Mouse (Mus musculus) midbrain, embryonic 11.5 days (tissue): Measurements from ENCODE around the gene Rec8. TPM values are rescaled to one million over a fixed set of nuclear protein-coding genes. Genes with fewer than 3 reads are reported as not detected.

Experiments
- ATAC-seq: fragments of 200-750 bp; cut with Nextera tagmentation; 2 replicates; pipeline ENCODE4 v1.8.0; 2017; ENCODE audit warnings: moderate TSS enrichment, moderate library complexity; ENCODE audit not compliant: low FRiP score
- DNase-seq: peaks from one replicate; pipeline ENCODE4 v3.0.0; 2015; ENCODE audit warnings: low spot score; ENCODE audit errors: missing footprints
- H3K27ac ChIP-seq: fragments of 300-500 bp; sonication (generic); 2 replicates; pipeline ENCODE4 v1.5.1; 2014; ENCODE audit warnings: low read depth, low read length
- H3K27me3 ChIP-seq: fragments of 300-500 bp; sonication (generic); 2 replicates; pipeline ENCODE4 v1.6.1; 2014; ENCODE audit warnings: mild to moderate bottlenecking, low read length, moderate library complexity, mixed read lengths; ENCODE audit not compliant: control insufficient read depth, insufficient read depth
- H3K36me3 ChIP-seq: fragments of 300-500 bp; sonication (generic); 2 replicates; pipeline ENCODE4 v1.6.1; 2014; ENCODE audit warnings: mild to moderate bottlenecking, low read length, moderate library complexity, mixed read lengths; ENCODE audit not compliant: control insufficient read depth, insufficient read depth
- H3K4me1 ChIP-seq: fragments of 300-500 bp; sonication (generic); 2 replicates; pipeline ENCODE4 v1.6.1; 2014; ENCODE audit warnings: low read length; ENCODE audit not compliant: control insufficient read depth, insufficient read depth
- H3K4me2 ChIP-seq: fragments of 300-500 bp; sonication (generic); 2 replicates; pipeline ENCODE4 v1.6.1; 2014; ENCODE audit warnings: mild to moderate bottlenecking, moderate library complexity
- H3K4me3 ChIP-seq: fragments of 300-500 bp; sonication (generic); 2 replicates; pipeline ENCODE4 v1.5.1; 2014; ENCODE audit warnings: low read depth, low read length
- H3K9ac ChIP-seq: fragments of 300-500 bp; sonication (generic); 2 replicates; pipeline ENCODE4 v1.6.1; 2014; ENCODE audit warnings: low read length
- H3K9me3 ChIP-seq: fragments of 300-500 bp; sonication (generic); 2 replicates; pipeline ENCODE4 v1.6.1; 2016; ENCODE audit warnings: low read length; ENCODE audit not compliant: control insufficient read depth
- WGBS: fragments of 180-500 bp; shearing (Covaris S2); extraction: QIAGEN DNeasy Blood & Tissue Kit; methylation state at CpG from one replicate; pipeline ENCODE4 v1.1.7; 2014; 5-methylcytosine and 5-hydroxymethylcytosine counted together
- polyA plus RNA-seq: library from polyadenylated mRNA; unstranded; fragments of >200 nt; fragmentation: Nextera tagmentation; extraction: Ambion mirVana; gene quantifications from 2 replicates; pipeline ENCODE4 v1.2.1, GENCODE M21; 2014

The Rec8 gene
- polyA plus RNA-seq, 1 experiment from 2014 or later, result 2.6 TPM

DNA sequence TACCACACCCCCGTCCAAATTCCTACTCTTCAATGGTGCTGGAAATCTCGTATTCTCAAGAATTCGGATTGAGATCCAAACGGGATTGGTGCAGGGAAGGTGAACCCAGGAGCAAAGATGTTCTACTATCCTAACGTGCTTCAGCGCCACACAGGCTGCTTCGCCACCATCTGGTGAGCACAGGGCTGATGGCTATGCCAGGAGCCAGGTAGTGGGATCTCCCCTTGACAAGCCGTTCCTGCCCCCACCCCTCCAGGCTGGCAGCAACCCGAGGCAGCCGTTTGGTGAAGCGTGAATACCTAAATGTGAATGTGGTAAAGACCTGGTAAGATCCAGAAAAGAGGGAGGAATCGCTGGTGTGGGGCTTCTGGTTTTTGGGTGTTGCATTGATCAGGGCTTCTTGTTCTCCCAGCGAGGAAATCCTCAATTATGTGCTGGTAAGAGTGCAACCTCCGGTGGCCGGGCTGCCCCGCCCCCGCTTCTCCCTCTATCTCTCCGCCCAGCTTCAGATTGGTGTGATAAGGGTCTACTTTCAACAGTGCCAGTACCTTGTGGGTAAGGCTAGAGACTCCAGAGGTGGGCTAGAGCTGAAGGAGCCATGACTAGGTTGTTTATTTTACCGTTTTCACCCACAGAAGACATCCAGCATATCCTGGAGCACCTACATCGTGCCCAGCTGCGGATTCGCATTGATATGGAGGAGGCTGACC is 804 bp downstream of the Rec8 start:
- no peak for ATAC-seq
- H3K4me3 ChIP-seq, result no peak overlapping the region; the same call in 1 of the 2 replicates
- 53% methylated on average over 22 of the region's 22 CpGs for WGBS
- H3K27me3 ChIP-seq, result no peaks in the 10 kb centered on the region
- peak overlapping the region; percentile 11; the same call in 1 of the 2 replicates for H3K4me2 ChIP-seq
- no peak overlapping the region for H3K9ac ChIP-seq
- no peaks in the 10 kb centered on the region for H3K36me3 ChIP-seq
- DNase-seq, result peak; percentile 84
- no peaks in the 10 kb centered on the region for H3K4me1 ChIP-seq
- H3K27ac ChIP-seq, result no peak overlapping the region
- H3K9me3 ChIP-seq, result no peaks in the 10 kb centered on the region

DNA sequence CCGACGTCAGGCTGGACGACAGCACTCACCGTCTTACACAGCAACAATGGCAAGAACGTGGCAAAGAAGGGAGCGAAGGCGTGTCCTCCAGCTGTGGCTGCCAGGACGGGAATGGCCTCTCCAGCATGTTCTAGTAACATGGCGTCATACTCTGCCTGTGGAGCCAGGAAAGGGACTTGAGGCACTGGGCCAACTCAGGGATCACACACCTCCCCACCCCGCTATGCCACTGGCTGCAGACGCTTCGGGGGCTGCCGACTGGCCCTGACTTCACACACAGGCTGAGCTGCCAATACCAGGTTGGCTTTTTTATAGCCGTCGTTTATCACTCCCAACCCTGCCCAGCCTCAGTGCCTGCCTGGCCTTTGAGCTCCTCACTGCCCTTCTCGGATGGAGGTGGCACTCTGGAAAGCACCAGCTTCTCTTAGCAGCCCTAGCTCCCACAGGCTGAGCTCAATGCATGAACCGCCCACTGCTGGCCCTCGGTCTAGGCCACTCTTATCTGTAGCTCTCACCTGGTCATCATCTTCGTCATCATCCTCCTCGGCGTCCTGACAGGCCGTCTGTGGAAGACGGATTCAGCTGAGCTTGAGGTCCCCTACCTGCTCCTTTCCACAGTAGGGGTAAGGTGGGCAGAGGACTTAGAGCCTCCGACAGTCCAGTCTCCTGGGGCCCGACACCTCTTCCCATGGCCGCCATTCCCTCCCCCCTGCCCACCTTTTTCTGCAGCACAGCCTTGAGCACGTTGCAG is 10.4 kb downstream of the Rec8 start:
- Histone ChIP-seq H3K4me2 (no peak overlapping the region), H3K9ac (no peak overlapping the region), H3K4me1 (no peaks in the 10 kb centered on the region), H3K9me3 (no peaks in the 10 kb centered on the region), H3K4me3 (no peak overlapping the region), H3K36me3 (peaks cover 39% of the 10 kb centered on the region), H3K27ac (no peak overlapping the region), H3K27me3 (no peaks in the 10 kb centered on the region)
- ATAC-seq (0 out of 2 replicates have a peak, but pooled peaks have one; percentile 6), DNase-seq (peak; percentile 61)
- 94% methylated on average over 27 of the region's 27 CpGs for WGBS

DNA sequence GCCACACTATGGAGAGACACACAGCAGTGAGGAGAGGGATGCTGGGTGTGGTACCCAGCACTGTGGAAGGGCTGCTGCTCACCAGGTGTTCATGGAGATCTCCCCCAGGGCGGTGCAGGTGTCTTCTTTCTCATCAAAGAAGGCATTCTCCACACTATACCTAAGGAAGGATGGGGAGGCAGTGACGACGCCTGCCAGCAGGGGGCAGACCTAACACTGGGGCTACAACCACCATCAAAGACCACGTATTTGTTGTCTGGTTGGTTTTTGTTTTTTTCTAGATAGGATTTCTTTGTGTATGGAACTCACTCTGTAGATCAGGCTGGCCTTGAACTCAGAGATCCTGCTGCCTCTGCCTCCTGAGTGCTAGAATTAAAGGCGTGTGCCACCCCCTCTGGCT is 11.5 kb downstream of the Rec8 start:
- DNase-seq (peak; percentile 88), ATAC-seq (no peak)
- Histone ChIP-seq H3K27ac (no peak overlapping the region), H3K4me2 (no peak overlapping the region), H3K27me3 (no peaks in the 10 kb centered on the region), H3K9ac (no peak overlapping the region), H3K36me3 (peaks cover 41% of the 10 kb centered on the region), H3K9me3 (no peaks in the 10 kb centered on the region), H3K4me3 (no peak overlapping the region), H3K4me1 (peaks cover 2% of the 10 kb centered on the region; the same call in 1 of the 2 replicates)
- WGBS, result 57% methylated on average over 5 of the region's 5 CpGs

DNA sequence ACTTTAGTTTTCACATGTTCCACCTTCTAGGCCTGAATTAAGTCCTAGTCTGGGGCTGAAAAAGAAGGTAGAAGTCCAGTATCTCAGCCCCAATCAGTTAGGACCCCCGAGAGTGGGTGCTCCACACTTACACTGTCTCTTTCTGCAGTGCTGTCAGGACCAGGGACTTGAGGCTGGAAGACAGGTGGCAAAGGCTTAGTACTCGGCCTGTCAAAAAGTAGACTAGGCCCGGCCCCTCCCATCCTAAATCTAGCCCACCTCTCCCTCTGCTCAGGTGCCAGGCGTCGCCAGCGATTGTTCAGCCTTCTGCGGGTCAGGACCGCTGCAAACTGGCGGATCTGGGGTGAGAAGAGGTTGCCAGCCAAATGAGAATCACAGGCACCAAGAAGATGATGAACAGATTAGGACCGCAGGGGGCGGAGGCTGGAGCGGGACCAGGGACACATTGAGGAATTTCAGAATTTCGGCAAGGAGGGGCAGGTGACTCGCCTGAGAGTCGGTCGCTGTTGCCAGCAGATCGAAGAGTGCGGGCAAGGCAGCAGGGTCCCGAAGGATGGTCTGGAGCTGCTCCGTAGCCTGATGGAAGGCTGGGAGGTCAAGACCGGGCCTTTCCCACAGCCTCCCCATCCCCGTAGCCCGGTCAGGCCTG is 17.2 kb downstream of the Rec8 start:
- Histone ChIP-seq H3K9me3 (no peaks in the 10 kb centered on the region), H3K4me3 (peak overlapping the region; percentile 61), H3K4me2 (peak overlapping the region; percentile 96), H3K27ac (peak overlapping the region; percentile 55; the same call in 1 of the 2 replicates), H3K4me1 (peaks cover 13% of the 10 kb centered on the region), H3K27me3 (no peaks in the 10 kb centered on the region), H3K9ac (peak overlapping the region; percentile 78), H3K36me3 (peaks cover 26% of the 10 kb centered on the region)
- 4% methylated on average over 23 of the region's 23 CpGs for WGBS
- peak; percentile 79 for ATAC-seq
- DNase-seq, result no peak

DNA sequence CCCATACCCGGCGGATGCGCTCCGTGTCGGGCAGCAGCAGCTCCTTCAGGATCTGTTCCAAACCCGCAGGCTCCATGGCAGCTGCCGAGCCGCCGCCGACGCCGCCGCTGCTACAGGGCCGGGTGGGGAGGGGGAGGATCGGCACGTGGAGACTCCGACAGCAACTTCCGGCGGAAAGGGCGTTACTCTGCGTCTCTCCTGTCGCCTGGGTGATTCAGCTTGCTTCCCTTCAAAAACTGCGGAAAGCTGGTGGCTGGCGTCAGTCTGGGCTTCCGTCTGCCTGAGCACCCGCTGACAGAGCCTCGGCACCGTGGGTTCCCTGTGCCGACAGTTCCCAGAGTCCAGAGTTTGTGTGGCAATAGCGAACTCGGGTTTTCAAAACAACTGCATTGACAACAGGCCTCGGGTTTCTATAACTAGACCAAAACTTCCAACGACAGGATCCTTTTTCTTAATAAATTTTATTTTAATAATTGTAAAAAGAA is 17.7 kb downstream of the Rec8 start, which contains the start of gene Ipo4:
TSS of gene Ipo4 (minus strand) at position 435 of the 485 bp plus-strand sequence.
- Histone ChIP-seq H3K4me1 (peaks cover 13% of the 10 kb centered on the region), H3K9ac (peak within 1 kb of the TSS; percentile 78), H3K27ac (peak within 1 kb of the TSS; percentile 55), H3K36me3 (peaks cover 22% of the 10 kb centered on the region), H3K9me3 (no peaks in the 10 kb centered on the region), H3K4me3 (peak within 1 kb of the TSS; percentile 61), H3K4me2 (peak within 1 kb of the TSS; percentile 96), H3K27me3 (no peaks in the 10 kb centered on the region)
- peak; percentile 91 for ATAC-seq
- peak; percentile 98 for DNase-seq
- WGBS, result 2% methylated on average over 33 of the region's 33 CpGs

DNA sequence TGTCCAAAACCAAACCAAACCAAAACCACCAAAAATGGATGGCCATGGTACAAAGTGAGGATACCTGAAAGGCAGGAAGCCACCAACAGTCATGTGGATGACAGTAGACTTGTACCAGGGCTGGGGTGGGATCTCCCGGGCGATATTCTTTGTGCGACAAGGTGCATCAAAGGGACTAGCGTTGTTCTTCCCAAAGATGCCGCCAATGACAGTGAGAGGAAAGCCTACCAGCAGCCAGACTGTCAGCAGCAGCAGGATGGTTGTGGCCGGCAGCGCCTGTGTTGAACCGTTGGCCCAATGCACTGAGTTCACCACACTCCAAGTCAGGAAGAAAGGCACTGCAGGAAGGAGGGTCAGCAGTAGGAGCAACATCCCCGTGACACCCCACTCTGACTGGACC is 20.0 kb downstream of the Rec8 start, which contains the start of gene Gm49378:
TSS of gene Gm49378 (minus strand) at position 101 of the 400 bp plus-strand sequence.
- Histone ChIP-seq H3K27me3 (no peaks in the 10 kb centered on the region), H3K4me3 (no peak within 1 kb of the TSS), H3K9ac (no peak within 1 kb of the TSS), H3K9me3 (no peaks in the 10 kb centered on the region), H3K4me1 (peaks cover 19% of the 10 kb centered on the region), H3K4me2 (no peak within 1 kb of the TSS), H3K27ac (no peak within 1 kb of the TSS), H3K36me3 (peaks cover 14% of the 10 kb centered on the region)
- WGBS, result 90% methylated on average over 9 of the region's 9 CpGs
- DNase-seq (no peak), ATAC-seq (no peak)

DNA sequence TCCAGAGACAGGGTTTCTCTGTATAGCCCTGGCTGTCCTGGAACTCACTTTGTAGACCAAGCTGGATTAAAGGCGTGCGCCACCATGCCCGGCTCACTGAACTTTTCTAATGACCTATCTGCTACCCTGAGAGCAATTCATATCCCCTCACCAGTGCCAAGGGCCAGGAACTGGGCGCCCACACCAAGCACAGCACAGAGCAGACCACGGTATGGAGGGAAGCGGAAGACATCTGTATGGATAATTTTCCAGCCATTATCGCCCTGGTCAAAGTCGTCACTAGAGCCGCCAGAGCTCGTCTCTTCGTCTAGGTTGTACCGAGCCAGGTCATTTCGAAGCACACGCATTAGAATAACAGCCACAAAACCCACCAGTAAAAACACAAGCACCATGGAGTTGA is 23.0 kb downstream of the Rec8 start:
- H3K4me2 ChIP-seq, result no peak overlapping the region
- 95% methylated on average over 14 of the region's 14 CpGs for WGBS
- no peak for ATAC-seq
- H3K27me3 ChIP-seq, result no peaks in the 10 kb centered on the region
- H3K9me3 ChIP-seq, result no peaks in the 10 kb centered on the region
- peaks cover 19% of the 10 kb centered on the region for H3K4me1 ChIP-seq
- no peak overlapping the region for H3K4me3 ChIP-seq
- no peak overlapping the region for H3K9ac ChIP-seq
- H3K27ac ChIP-seq, result no peak overlapping the region
- H3K36me3 ChIP-seq, result peaks cover 11% of the 10 kb centered on the region
- peak; percentile 49 for DNase-seq

DNA sequence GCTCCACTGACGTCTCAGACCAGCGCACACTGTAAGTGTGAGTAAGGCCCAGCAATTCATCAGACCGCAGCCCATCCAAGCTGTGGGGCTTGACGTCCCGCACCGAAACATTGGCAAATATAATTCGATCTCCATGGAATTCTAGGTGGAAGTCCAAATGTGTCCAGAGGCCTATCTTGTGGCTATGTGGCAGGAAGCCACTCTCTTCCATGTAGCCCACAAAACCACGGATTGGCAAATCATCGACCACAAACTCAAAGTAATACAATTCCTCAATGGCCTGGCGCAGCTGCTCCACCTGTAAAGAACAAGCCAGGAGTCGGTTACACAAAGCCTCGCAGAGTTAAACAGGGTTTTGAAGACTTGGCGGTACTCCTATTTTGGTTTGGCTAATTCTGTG is 23.5 kb downstream of the Rec8 start:
- peaks cover 11% of the 10 kb centered on the region for H3K36me3 ChIP-seq
- DNase-seq (peak; percentile 69), ATAC-seq (no peak)
- no peak overlapping the region for H3K9ac ChIP-seq
- no peaks in the 10 kb centered on the region for H3K9me3 ChIP-seq
- H3K27ac ChIP-seq, result no peak overlapping the region
- 94% methylated on average over 13 of the region's 13 CpGs for WGBS
- no peak overlapping the region for H3K4me3 ChIP-seq
- H3K4me1 ChIP-seq, result peaks cover 15% of the 10 kb centered on the region
- no peak overlapping the region for H3K4me2 ChIP-seq
- H3K27me3 ChIP-seq, result no peaks in the 10 kb centered on the region
